Mouse (Mus musculus) midbrain, postnatal 0 days (tissue): Measurements from ENCODE around the gene Gak. TPM values are rescaled to one million over a fixed set of nuclear protein-coding genes. Genes with fewer than 3 reads are reported as not detected.

ENCODE experiments used
- ATAC-seq: fragments of 200-750 bp; cut with Nextera tagmentation; 2 replicates; pipeline ENCODE4 v1.8.0; 2017; ENCODE audit warnings: moderate number of reproducible peaks, mild to moderate bottlenecking, moderate TSS enrichment, moderate library complexity; ENCODE audit not compliant: low FRiP score
- DNase-seq: peaks from one replicate; pipeline ENCODE4 v3.0.0-alpha.2; 2015; ENCODE audit warnings: low spot score
- H3K27ac ChIP-seq: fragments of 300-500 bp; sonication (generic); 2 replicates; pipeline ENCODE4 v1.5.1; 2014; ENCODE audit warnings: low read depth, mild to moderate bottlenecking, low read length, mixed read lengths
- H3K27me3 ChIP-seq: fragments of 300-500 bp; sonication (generic); 2 replicates; pipeline ENCODE4 v1.6.1; 2014; ENCODE audit warnings: low read length, control low read depth, mixed read lengths; ENCODE audit not compliant: insufficient read depth
- H3K36me3 ChIP-seq: fragments of 300-500 bp; sonication (generic); 2 replicates; pipeline ENCODE4 v1.6.1; 2014; ENCODE audit warnings: low read length, control low read depth, mixed read lengths; ENCODE audit not compliant: insufficient read depth
- H3K4me1 ChIP-seq: fragments of 300-500 bp; sonication (generic); 2 replicates; pipeline ENCODE4 v1.6.1; 2014; ENCODE audit warnings: mild to moderate bottlenecking, control low read depth, antibody characterized with exemption, low read length, mixed read lengths; ENCODE audit not compliant: insufficient read depth
- H3K4me2 ChIP-seq: fragments of 300-500 bp; sonication (generic); 2 replicates; pipeline ENCODE4 v1.6.1; 2014; ENCODE audit warnings: low read depth, mild to moderate bottlenecking, low read length, mixed read lengths; ENCODE audit not compliant: poor library complexity, severe bottlenecking
- H3K4me3 ChIP-seq: fragments of 300-500 bp; sonication (generic); 2 replicates; pipeline ENCODE4 v1.5.1; 2014; ENCODE audit warnings: low read depth, mild to moderate bottlenecking, low read length, moderate library complexity
- H3K9ac ChIP-seq: fragments of 300-500 bp; sonication (generic); replicated peaks from 2 replicates; pipeline ENCODE4 v1.6.1; 2014; ENCODE audit warnings: mild to moderate bottlenecking, low read length, moderate library complexity, mixed read lengths; ENCODE audit not compliant: poor library complexity, severe bottlenecking
- H3K9me3 ChIP-seq: fragments of 300-500 bp; sonication (generic); 2 replicates; pipeline ENCODE4 v1.6.1; 2016; ENCODE audit warnings: low read length, control low read depth
- CTCF ChIP-seq: IDR thresholded peaks from 2 replicates; pipeline ENCODE4 v1.5.1; 2016; ENCODE audit warnings: antibody characterized with exemption, mild to moderate bottlenecking
- WGBS: fragments of 180-500 bp; shearing (Covaris S2); extraction: QIAGEN DNeasy Blood & Tissue Kit; methylation state at CpG from one replicate; pipeline ENCODE4 v1.1.7; 2014; 5-methylcytosine and 5-hydroxymethylcytosine counted together
- polyA plus RNA-seq: library from polyadenylated mRNA; unstranded; fragments of >200 nt; fragmentation: Nextera tagmentation; extraction: Ambion mirVana; gene quantifications from 2 replicates; pipeline ENCODE4 v1.2.1, GENCODE M21; 2015
- total RNA-seq: library from RNA; depleted of rRNA; stranded (reverse); fragments of >200 nt; gene quantifications from 2 replicates; pipeline ENCODE4 v1.2.3, GENCODE M21; 2014

Gene Gak
- total and polyA plus RNA-seq, 2 experiments from 2014 or later, result 46.1 to 77.1 TPM

DNA sequence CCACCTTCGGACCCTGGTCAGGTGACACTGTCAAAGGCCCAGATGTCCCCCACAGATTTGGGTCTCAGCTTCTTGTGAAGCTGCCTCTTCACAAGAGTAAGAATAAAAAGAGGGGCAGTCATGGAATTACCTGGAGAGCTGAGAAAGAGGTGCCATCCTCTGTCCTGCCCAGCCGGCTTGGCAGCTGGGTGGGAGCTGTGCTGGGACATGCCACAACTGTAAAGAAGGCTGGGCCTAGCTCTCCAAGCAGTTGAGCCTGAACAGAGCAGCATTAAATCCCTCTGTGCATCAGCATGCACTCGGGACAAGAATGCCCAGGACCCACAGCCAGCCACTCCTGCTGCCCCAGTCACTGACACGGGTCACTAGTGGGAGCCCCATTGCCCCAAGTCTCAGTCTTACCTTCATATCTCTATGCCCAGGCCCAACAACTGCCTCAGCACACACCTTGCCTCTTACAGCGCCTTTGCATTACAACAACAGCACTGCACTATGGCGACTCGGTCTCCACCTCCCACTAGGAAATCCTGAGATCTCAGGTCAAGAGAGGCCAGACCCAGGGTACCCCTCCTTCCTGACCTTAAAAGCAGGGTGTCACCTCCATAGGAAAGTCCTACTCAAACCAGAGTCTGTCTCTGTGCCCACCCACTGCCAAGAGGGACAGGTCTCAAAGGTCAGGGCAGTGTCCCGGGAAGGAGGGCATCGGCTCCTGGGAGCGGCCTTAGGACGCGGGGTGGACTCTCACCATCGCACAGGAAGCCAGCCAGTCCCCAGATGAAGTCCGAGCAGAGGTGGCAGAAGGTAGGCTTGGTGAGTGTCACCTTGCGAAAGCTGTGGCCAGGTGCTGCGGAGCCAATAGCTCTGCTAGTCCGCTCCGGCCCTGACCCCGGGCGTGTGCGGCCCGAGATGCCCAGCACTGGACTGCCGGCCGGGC lies 30.4 kb upstream of the Gak start, which contains the start of gene Idua:
Gene Idua (plus strand): TSS at position 634 of the 934 bp plus-strand sequence.
- peak within 1 kb of the TSS; percentile 96 for H3K9ac ChIP-seq
- H3K27ac ChIP-seq, result peak within 1 kb of the TSS; percentile 51
- no peaks in the 10 kb centered on the region for H3K9me3 ChIP-seq
- WGBS, result 9% methylated on average over 24 of the region's 24 CpGs
- DNase-seq (no peak), ATAC-seq (peak; percentile 41)
- H3K4me3 ChIP-seq, result peak within 1 kb of the TSS; percentile 93
- no peaks in the 10 kb centered on the region for H3K27me3 ChIP-seq
- peaks cover 6% of the 10 kb centered on the region; the same call in 1 of the 2 replicates for H3K4me1 ChIP-seq
- H3K4me2 ChIP-seq, result peak within 1 kb of the TSS; percentile 94
- no peak for TF ChIP-seq CTCF
- H3K36me3 ChIP-seq, result peaks cover 26% of the 10 kb centered on the region

DNA sequence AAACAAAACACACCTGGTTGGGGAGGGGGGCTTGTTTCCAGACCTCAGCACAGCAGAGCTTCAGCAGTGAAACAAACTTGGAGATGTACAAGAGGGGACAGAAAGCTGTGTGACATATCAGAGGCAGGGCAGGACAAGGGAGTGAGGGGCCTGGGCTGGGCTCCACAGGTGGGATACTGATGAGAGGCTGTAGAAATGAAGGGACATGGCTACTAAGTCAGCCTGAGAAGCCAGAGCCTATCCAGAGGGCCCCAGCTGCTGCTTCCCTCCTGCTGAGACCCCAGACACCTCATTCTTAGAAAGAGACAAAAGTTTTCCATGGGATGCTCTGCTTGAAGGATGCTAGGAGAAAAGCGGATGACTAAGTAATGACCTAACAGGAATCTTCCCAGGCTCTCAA lies 29.1 kb upstream of the Gak start:
- no peak for ATAC-seq
- WGBS, result 75% methylated on average over 1 of the region's 1 CpGs

DNA sequence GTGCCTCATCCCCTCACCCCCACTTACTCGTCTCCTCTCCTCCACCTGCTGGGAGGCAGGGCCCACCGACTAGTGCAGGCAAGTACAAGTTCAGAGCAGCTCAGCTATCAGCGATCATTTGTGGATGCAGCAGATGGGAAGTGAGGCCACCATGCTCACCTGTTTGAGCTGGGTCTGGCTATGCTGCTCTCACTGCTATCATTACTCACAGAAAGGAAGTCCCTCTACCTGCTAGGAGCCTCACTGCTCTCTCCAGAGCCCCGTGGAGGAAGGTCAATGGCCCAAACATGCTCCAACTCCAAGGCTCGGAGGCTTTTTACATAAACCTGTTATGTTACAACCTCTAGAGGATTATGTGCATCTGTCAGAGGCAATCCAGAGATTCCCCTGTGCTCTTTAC lies 27.9 kb upstream of the Gak start:
- 82% methylated on average over 5 of the region's 5 CpGs for WGBS
- no peak for DNase-seq
- Histone ChIP-seq H3K36me3 (peaks cover 52% of the 10 kb centered on the region), H3K4me1 (peaks cover 6% of the 10 kb centered on the region; the same call in 1 of the 2 replicates), H3K4me3 (no peak overlapping the region), H3K27me3 (no peaks in the 10 kb centered on the region), H3K9me3 (no peaks in the 10 kb centered on the region), H3K27ac (no peak overlapping the region), H3K4me2 (no peak overlapping the region), H3K9ac (no peak overlapping the region)
- no peak for ATAC-seq
- TF ChIP-seq CTCF, result no peak

More for the DNA sequence above, 29.1 kb upstream of the Gak start:
- peaks cover 6% of the 10 kb centered on the region; the same call in 1 of the 2 replicates for H3K4me1 ChIP-seq
- TF ChIP-seq CTCF, result no peak
- no peak overlapping the region for H3K27ac ChIP-seq
- no peaks in the 10 kb centered on the region for H3K27me3 ChIP-seq
- no peak overlapping the region for H3K4me3 ChIP-seq
- H3K9me3 ChIP-seq, result no peaks in the 10 kb centered on the region
- H3K36me3 ChIP-seq, result peaks cover 40% of the 10 kb centered on the region
- no peak overlapping the region for H3K4me2 ChIP-seq
- DNase-seq, result no peak
- H3K9ac ChIP-seq, result no peak overlapping the region

DNA sequence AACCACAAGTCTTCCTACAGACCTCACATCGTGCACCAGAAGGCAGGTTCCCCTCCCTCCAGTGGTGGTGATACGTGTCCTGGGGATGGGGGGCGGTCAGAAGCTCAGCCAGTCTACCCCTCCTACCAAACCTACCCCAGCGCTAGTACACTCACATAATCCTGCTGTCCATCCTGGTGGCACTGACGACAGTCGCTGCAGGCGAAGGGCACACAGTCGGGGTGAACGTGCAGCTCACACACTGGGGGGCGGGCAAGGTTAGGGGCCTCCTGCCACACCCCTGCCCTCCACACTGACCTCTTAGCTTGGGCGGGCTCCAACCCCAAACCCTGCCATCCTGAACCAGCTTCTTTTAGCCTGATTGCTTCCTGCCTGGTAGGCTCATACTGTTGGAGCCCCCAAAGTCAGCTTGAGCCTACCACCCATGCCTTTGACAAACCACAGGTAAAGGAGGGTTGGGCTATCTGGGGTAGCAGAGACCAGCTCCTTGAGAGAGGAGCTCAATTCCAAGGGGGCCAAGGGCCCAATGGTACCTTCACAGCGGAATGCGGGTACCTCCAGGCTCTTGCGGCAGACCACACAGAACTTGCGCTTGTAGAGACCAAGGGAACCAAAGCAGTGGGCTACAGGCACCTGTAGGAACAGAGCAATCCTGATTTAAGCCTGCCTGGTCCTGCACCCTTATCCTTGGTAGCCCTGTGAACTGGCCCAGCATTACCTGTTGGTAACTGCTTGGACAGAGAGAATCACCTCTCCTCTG lies 26.5 kb upstream of the Gak start:
- Histone ChIP-seq H3K27ac (no peak overlapping the region), H3K9me3 (no peaks in the 10 kb centered on the region), H3K36me3 (peaks cover 56% of the 10 kb centered on the region), H3K27me3 (no peaks in the 10 kb centered on the region), H3K4me2 (no peak overlapping the region), H3K4me3 (no peak overlapping the region), H3K9ac (no peak overlapping the region), H3K4me1 (peaks cover 6% of the 10 kb centered on the region; the same call in 1 of the 2 replicates)
- ATAC-seq (no peak), DNase-seq (no peak)
- TF ChIP-seq CTCF, result no peak
- 91% methylated on average over 15 of the region's 15 CpGs for WGBS

DNA sequence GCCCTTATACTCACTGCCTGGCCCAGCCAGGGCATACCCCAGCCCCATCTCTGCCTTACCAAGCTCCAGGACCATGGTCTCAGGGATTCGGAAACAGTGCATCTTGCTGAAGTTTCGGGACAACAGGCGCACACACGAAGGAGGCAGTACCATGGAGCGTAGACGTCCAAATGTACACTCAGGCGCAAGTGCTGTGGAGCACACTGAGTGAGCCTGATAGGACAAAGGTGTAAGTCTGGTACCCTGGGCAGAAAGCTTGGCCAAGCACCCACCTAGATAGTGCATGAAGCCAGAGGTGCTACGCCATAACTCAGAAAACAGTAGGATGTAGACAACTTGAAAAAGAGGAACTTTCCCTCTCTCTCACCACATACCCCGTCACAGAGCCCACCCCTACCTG lies 25.8 kb upstream of the Gak start:
- Histone ChIP-seq H3K27me3 (no peaks in the 10 kb centered on the region), H3K27ac (no peak overlapping the region), H3K4me2 (no peak overlapping the region), H3K4me3 (no peak overlapping the region), H3K9me3 (no peaks in the 10 kb centered on the region), H3K36me3 (peaks cover 62% of the 10 kb centered on the region), H3K9ac (no peak overlapping the region), H3K4me1 (peaks cover 6% of the 10 kb centered on the region; the same call in 1 of the 2 replicates)
- WGBS, result 93% methylated on average over 9 of the region's 9 CpGs
- TF ChIP-seq CTCF, result no peak
- DNase-seq (no peak), ATAC-seq (no peak)
